Mouse (Mus musculus): ENCODE results near the gene Vmn1r29.
"Not testable (repeated sequence)": the region's sequence is repeated elsewhere in the genome, so short reads cannot be mapped to it uniquely, and the experiment has no call there.

Gene Vmn1r29

GRCm38 (mm10) chr6:58301249-58301648, at the start of gene Vmn1r29:
TSS of gene Vmn1r29 (plus strand) at chr6:58301549.
- DNase-seq (ENCODE audit: extremely low read depth, insufficient read length, low spot score): no peak

GRCm38 (mm10) chr6:58261737-58262136, 39.6 kb upstream of the Vmn1r29 start, which contains the start of gene Vmn1r28:
TSS of gene Vmn1r28 (plus strand) at chr6:58262037.
- no peak for DNase-seq (ENCODE audit: extremely low read depth, insufficient read length, low spot score)

GRCm38 (mm10) chr6:58279661-58280060, 21.7 kb upstream of the Vmn1r29 start:
- DNase-seq (ENCODE audit: extremely low read depth, insufficient read length, low spot score): not testable (repeated sequence)

DNA sequence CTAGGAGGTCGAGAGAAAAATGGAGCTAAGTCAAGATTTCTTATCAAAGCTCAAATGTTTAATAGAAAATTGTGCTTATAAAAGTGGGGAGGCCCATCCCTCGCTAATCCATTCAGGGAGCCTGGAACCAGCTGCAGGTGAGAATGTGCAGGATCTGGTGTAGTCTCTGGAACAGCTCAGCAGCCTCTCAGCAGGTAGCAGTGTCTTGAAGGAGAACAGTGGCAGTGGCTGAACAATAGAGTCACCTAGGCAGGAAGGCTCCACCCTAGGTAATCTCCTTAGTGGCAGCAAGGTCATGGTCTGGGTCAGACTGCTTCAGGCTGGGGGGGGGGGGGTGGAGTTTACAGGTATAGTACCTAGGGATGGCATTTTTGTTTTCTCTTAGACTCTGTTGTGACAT, 9.1 kb upstream of the Vmn1r29 start:
- no peak for DNase-seq (ENCODE audit: extremely low read depth, insufficient read length, low spot score)

DNA sequence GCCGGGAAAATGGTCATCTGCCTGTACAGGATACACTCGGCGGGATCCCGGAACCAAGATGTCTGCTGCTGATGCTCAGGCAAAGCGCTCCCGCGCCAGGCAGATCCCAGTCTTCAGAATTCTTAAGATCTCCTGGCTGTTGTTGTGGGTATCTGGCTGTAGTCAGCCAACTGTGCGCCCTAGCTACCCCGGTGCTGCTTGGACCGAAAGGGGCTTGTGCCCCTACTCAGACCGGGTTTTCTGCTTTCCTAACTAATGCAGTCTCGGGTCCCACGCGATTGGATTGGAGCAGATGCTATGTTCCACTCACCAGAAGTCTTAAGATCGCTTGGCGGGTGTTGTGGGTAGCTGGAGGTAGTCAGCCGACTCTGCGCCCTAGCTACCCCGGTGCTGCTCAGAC, 2.8 kb upstream of the Vmn1r29 start:
- DNase-seq (ENCODE audit: extremely low read depth, insufficient read length, low spot score): not testable (repeated sequence)

GRCm38 (mm10) chr6:58330686-58331085, 29.3 kb downstream of the Vmn1r29 start:
- DNase-seq (ENCODE audit: extremely low read depth, insufficient read length, low spot score): peak; percentile 1
